In genomic region chr17:67355251-67355650, GRCm38 (mm10) we compare ENCODE assay signal across 8 mouse cellular contexts. TPM values are rescaled to one million over a fixed set of nuclear protein-coding genes. Genes with fewer than 3 reads are reported as not detected.
A peak's percentile ranks its signal among the peaks of the same experiment; 100 is the strongest.
DNase-seq lines count a peak whose midpoint lies in the region; ATAC-seq and TF ChIP-seq lines count a peak whose summit lies in the region.

No protein-coding gene starts in this region.

- 37% methylated on average over 5 of the region's 5 CpGs for WGBS in heart, embryonic 10.5 days
- 60% methylated on average over 5 of the region's 5 CpGs for WGBS in heart, postnatal 0 days
- 34% methylated on average over 5 of the region's 5 CpGs for WGBS in midbrain, embryonic 13.5 days

- peak overlapping the region; percentile 76 for H3K4me3 ChIP-seq in heart, embryonic 10.5 days
- peak overlapping the region; percentile 88; the same call in 1 of the 2 replicates for H3K4me3 ChIP-seq in heart, postnatal 0 days (ENCODE audit: low read depth, low read length)
- peak overlapping the region; percentile 72 for H3K4me3 ChIP-seq in midbrain, embryonic 13.5 days (replicated peaks)

- peaks cover 5% of the 10 kb centered on the region; the same call in 1 of the 2 replicates for H3K4me1 ChIP-seq in heart, embryonic 10.5 days
- H3K4me1 ChIP-seq in heart, postnatal 0 days (ENCODE audit: control insufficient read depth, insufficient read depth): peaks cover 12% of the 10 kb centered on the region
- peaks cover 29% of the 10 kb centered on the region for H3K4me1 ChIP-seq in midbrain, embryonic 13.5 days (replicated peaks)

- no peaks in the 10 kb centered on the region for H3K36me3 ChIP-seq in heart, embryonic 10.5 days
- no peaks in the 10 kb centered on the region for H3K36me3 ChIP-seq in heart, postnatal 0 days (replicated peaks; ENCODE audit: control insufficient read depth, insufficient read depth, low read length)
- no peaks in the 10 kb centered on the region for H3K36me3 ChIP-seq in midbrain, embryonic 13.5 days

- no peak for ATAC-seq in heart, postnatal 0 days (ENCODE audit: insufficient read depth, low read depth)
- no peak for ATAC-seq in midbrain, embryonic 13.5 days

- TF ChIP-seq CTCF in brain, embryonic 14.5 days (IDR thresholded peaks at IDR 0.05; ENCODE audit: borderline replicate concordance, extremely low read depth, insufficient read depth, insufficient read length): no peak
- TF ChIP-seq CTCF in heart, postnatal 0 days (IDR thresholded peaks at IDR 0.05; ENCODE audit: low read depth): no peak

- H3K9me3 ChIP-seq in heart, embryonic 10.5 days: no peaks in the 10 kb centered on the region
- H3K9me3 ChIP-seq in heart, postnatal 0 days (replicated peaks; ENCODE audit: control insufficient read depth, low read length): no peaks in the 10 kb centered on the region
- no peaks in the 10 kb centered on the region for H3K9me3 ChIP-seq in midbrain, embryonic 13.5 days

- intact Hi-C loops in heart, postnatal 36 days (cut with DNase I): loop anchor here (2.0 kb wide), 1 partner anchor 158 kb away; no protein-coding TSS in a partner anchor

- H3K27me3 ChIP-seq in heart, embryonic 10.5 days (ENCODE audit: insufficient read depth, poor library complexity, severe bottlenecking): peaks cover 19% of the 10 kb centered on the region; the same call in 1 of the 2 replicates
- H3K27me3 ChIP-seq in heart, postnatal 0 days (ENCODE audit: control insufficient read depth, insufficient read depth, low read length): no peaks in the 10 kb centered on the region
- H3K27me3 ChIP-seq in midbrain, embryonic 13.5 days: peaks cover 47% of the 10 kb centered on the region

- H3K27ac ChIP-seq in heart, embryonic 10.5 days: no peak overlapping the region
- no peak overlapping the region for H3K27ac ChIP-seq in heart, postnatal 0 days (ENCODE audit: low read depth)
- H3K27ac ChIP-seq in midbrain, embryonic 13.5 days: no peak overlapping the region

- TF ChIP-seq POLR2A in brain, embryonic 14.5 days (IDR thresholded peaks at IDR 0.05; ENCODE audit: borderline replicate concordance, extremely low read depth, insufficient read depth, insufficient read length, poor library complexity, severe bottlenecking): no peak

- no peak for DNase-seq in heart, embryonic 10.5 days (ENCODE audit: low spot score)
- DNase-seq in heart, postnatal 36 days: no peak
- DNase-seq in brain, embryonic 14.5 days (ENCODE audit: low read depth): peak; percentile 35
- DNase-seq in heart, postnatal 0 days (ENCODE audit: low spot score): no peak
- DNase-seq in testis, postnatal 14 days (ENCODE audit: low spot score): no peak
- no peak for DNase-seq in right cerebral cortex, postnatal 36 days (ENCODE audit: low spot score in 2 of 2)
- no peak for DNase-seq in right cerebral cortex, postnatal 25 days

- H3K4me2 ChIP-seq in heart, postnatal 0 days (ENCODE audit: low read depth, low read length): peak overlapping the region; percentile 76
- peak overlapping the region; percentile 87 for H3K4me2 ChIP-seq in midbrain, embryonic 13.5 days (replicated peaks)

- H3K9ac ChIP-seq in heart, postnatal 0 days (replicated peaks; ENCODE audit: low read depth, low read length): no peak overlapping the region
- H3K9ac ChIP-seq in midbrain, embryonic 13.5 days (replicated peaks): no peak overlapping the region

- TF ChIP-seq EP300 in heart, postnatal 0 days (IDR thresholded peaks at IDR 0.05; ENCODE audit: low read depth): no peak

RNA-seq across cellular contexts. Expression of gene Ptprm, which starts 1.0 kb away (rescaled TPM):
- polyA plus RNA-seq in heart, embryonic 10.5 days (2016; fragmentation: Nextera tagmentation; extraction: Ambion mirVana): 12.6 and 13.6 TPM in 2 replicates
- total RNA-seq in heart, postnatal 36 days (2021): 10 to 100 TPM; 85.0 to 90.6 TPM
- 11.1 and 20.1 TPM in 2 replicates for polyA plus RNA-seq in brain, embryonic 14.5 days (2012; rRNA removed)
- total RNA-seq in heart, postnatal 0 days (2014; rRNA removed; ENCODE audit: low replicate concordance): 46.1 and 48.0 TPM in 2 replicates
- polyA plus RNA-seq in heart, postnatal 0 days (2015; fragmentation: Nextera tagmentation; extraction: Ambion mirVana): 9.8 and 11.9 TPM in 2 replicates
- 9.2 and 10.6 TPM in 2 replicates for polyA plus RNA-seq in midbrain, embryonic 13.5 days (2015; fragmentation: Nextera tagmentation; extraction: Ambion mirVana)
